Mouse (Mus musculus) ES-Bruce4 (cell line): ENCODE measurements at regions not wholly inside any gene's neighbourhood (a gene's known extent, or its start where the extent isn't known, plus 50 kb on each side); places are given as distances from the start of the nearest gene placed in this dataset.

ENCODE experiments used
- CTCF ChIP-seq: IDR thresholded peaks from one replicate; pipeline ENCODE4 v1.8.1; 2011; ENCODE audit warnings: low read depth, low read length
- EP300 ChIP-seq: IDR thresholded peaks from 2 replicates; pipeline ENCODE4 v1.6.1; 2011; ENCODE audit warnings: low read depth, low read length; ENCODE audit not compliant: insufficient read depth
- POLR2A ChIP-seq: IDR thresholded peaks from one replicate; pipeline ENCODE4 v1.8.1; 2011; ENCODE audit warnings: low read length; ENCODE audit not compliant: insufficient read depth

GRCm38 (mm10) chr8:9060166-9060565, 369.8 kb upstream of the Arglu1 start:
- no peak for TF ChIP-seq CTCF
- no peak for TF ChIP-seq EP300
- TF ChIP-seq POLR2A: no peak
